Mouse (Mus musculus): ENCODE results near the gene Pip5k1c.

Pip5k1c gene

DNA sequence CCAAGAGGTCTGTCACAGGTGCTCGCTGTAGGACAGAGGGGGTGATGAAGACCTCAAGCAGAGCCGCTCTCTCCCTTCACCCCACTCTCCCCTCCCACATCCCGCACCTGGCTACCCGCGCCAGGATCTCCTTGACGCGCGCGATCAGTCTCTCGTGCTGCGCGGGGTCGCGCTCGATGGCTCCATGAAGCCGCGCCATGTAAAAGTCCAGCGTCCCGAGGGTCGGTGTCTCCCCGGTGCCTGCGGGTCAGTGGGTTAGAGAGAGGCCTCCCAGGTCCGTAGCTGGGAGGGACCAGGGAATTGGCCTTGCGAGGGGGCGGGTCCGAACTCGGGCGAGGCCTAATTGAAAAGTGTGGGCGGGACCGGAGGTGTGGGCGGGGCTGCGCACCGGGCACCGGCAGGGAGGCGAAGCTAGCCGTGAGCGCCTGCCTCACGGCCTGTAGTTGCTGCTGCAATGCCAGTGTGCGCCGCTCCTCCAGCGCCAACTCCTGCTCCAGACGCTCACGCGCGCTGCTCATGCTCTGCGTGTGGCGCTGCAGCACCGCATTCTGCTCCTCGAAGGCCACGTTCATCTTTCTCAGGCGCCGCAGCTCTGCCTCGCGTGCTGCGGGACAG, 53.8 kb downstream of the Pip5k1c start:
- DNase-seq (ENCODE audit: low spot score) = no peak

GRCm38 (mm10) chr10:81349146-81349545, 56.4 kb downstream of the Pip5k1c start:
- peak; percentile 73 for DNase-seq (ENCODE audit: low spot score)

DNA sequence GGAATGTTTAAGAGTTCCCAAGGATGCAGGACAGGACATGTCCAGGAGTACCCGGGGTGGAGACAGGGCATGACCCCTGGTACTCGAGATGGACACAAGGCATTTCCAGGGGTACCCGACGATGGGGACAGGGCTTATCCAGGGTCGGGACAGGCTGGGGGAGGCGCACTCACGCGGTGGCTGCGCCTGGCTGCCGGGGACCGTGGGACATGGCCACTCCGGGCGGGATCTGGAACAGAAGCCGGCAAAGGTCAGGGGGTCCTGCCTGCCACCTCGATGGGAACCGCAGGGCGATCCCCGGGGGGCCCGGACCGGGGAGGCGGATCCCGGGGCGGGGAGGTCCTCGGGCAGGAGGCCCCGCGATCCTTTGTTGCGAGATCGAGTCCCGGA, 57.2 kb downstream of the Pip5k1c start:
- no peak for DNase-seq (ENCODE audit: low spot score)

DNA sequence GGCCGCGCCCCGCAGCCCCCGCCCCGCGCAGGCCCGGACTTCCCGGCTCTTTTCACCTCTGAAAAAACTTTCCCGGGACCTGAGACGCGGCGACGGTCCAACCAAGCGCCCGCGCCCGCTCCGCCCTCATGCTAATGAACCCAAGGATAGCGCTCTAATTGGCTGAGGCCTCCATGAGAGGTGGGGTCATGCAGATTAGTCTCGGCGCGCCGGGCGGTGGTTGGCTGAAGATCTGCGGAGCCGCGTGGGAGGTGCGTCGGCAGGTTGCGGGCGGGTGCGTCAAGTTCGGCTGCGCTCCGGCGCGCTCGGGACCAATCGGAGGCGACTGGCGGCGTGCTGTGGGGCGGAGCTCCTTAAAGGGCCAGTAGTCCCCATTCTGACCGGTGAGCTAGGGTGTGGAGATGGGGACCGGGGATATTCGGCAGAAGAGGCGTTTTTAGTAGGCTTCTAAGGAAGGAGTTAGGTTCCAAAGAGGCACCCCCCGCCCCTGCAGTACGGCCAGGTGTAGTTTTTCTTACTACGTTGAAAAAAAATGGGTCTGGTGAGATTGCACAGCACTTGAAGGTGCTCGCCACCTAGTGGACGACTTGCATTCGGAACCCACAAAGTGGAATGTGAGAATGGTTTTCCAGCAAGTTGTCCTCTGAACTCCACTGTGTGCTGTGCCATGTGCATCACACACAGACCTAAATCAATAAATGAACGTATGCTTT, 57.7 kb downstream of the Pip5k1c start, which contains the start of gene Hmg20b:
Hmg20b (minus strand) TSS at position 130 of the 713 bp plus-strand sequence.
- peak; percentile 99 for DNase-seq (ENCODE audit: low spot score)

DNA sequence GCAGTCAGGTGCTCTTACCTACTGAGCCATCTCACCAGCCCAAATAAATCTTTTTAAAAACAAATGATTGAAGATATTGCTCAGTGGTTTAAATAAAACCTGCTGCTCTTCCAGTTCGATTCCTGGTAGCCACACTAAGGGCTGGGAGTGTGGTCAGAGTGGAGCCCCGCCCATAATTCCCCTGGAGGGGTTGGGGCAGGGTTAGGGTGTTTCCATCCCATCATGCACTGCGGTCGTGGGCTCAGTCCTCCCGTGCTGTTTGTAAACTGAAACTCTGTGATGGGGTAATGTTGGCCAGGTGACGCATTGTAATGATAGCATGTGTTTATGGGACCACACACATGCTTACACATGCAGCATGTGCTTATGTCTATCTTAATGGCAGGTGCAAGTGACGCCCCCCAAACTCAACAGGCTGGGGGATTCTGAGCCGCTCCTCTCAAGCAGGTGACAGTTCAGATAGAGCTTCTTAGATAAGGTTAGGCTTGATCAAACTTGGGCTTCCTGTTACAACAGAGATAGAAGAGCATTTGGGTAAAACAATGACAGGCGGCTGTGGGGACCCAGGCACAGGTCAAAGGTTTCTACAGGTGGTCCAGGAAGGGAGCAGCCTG, 59.0 kb downstream of the Pip5k1c start:
- no peak for DNase-seq (ENCODE audit: low spot score)

DNA sequence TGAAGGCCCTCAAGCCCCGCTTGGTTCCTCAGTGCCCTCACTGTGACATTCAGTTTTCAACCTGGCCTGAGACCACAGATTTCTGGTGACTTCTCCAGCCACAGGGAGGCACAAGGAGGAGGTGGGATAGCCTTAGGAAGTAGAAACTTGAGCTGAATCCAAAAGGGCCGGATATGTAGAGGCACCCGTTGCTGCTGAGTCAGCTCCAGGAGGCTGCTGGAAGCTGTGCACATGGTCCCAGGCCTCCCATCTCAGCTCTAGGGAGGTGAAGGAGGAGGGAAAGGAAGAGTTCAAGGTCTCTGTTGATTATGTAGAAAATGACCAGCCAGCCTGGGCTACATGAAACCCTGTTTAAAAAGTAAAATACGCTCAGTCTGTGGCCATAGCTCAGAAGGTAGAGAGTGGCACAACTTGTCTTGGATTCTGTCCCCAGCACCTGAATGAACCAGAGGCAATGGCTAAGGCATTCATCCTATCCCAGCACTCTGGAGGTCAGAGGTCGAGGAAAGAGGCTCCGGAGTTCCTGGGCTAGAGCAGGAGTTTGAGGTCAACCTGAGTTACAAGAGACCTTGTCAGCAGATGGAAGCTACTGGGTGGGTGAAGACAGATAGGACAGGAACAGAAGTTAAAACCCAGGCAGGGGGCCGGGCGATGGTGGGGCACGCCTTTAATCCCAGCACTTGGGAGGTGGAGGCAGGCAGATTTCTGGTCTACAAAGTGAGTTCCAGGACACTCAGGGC, 62.1 kb downstream of the Pip5k1c start:
- DNase-seq (ENCODE audit: low spot score) = no peak

- DNase-seq (ENCODE audit: low spot score) = no peak
Observed at GRCm38 (mm10) chr10:81355533-81355932, 62.8 kb downstream of the Pip5k1c start.

DNA sequence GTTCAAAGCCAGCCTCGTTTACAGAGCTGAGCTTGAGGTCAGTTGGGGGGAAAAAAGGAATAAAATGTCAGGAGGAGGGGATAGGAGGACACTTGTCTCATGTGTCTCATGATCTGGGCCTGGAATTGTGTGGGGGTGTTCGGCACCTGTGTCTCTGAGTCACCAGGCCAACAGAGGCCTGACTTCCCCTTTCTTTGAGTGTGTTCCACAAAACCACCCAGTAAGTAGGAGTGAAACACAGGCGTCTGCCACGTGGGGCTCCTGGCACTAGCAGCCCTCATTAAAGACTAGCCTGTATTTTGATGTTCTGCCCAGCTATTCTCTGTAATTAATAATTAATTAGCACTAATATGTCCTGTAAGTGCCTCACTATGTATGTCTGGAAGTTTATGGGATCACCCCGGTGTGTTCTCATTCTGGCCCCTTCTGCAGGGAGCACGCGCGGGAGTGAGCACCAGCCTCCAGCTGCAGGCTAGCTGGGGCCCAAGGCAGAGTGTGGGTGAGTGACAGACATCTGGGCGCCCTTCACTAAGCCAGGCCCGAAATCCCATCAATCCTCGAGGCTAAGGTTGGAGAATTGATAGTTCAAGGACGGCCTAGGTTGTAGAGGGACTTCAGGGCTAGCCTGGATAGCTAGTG, 63.7 kb downstream of the Pip5k1c start:
- peak; percentile 53 for DNase-seq (ENCODE audit: low spot score)

GRCm38 (mm10) chr10:81356991-81357844, 64.5 kb downstream of the Pip5k1c start, which contains the start of gene Mfsd12:
Gene Mfsd12 (plus strand): TSS chr10:81357491.
- DNase-seq (ENCODE audit: low spot score) = peak; percentile 93

GRCm38 (mm10) chr10:81358209-81358608, 65.4 kb downstream of the Pip5k1c start:
- no peak for DNase-seq (ENCODE audit: low spot score)

- no peak for DNase-seq (ENCODE audit: low spot score)
Observed at GRCm38 (mm10) chr10:81358841-81359240, 66.1 kb downstream of the Pip5k1c start.

GRCm38 (mm10) chr10:81360721-81361120, 68.0 kb downstream of the Pip5k1c start:
- DNase-seq (ENCODE audit: low spot score) = peak; percentile 59

DNA sequence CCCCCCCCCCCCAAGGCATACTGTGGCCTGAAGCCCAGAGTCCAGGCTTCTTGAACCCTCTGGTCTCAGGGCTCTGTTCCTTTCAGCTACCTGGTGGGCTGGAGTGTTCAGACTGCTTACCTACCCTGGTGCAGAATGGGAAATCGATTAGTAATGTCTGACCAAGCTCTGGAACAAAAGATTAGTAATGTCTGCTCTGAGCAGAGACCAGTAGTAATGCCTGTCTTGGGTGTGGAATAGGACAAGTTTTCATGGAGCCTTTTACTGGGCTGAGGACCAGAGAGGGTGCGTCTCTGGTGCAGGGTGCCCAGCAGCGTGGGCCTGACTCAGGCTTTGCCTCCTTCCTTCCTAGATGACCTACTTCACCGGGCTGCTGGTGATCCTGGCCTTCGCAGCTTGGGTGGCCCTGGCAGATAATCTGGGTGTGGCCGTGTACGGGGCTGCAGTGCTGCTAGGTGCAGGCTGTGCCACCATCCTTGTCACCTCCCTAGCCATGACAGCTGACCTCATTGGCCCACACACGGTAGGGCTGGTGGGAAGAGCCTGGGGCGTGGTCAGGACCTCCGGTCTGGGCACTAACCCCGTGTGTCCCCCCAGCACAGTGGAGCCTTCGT, 69.7 kb downstream of the Pip5k1c start:
- no peak for DNase-seq (ENCODE audit: low spot score)

DNA sequence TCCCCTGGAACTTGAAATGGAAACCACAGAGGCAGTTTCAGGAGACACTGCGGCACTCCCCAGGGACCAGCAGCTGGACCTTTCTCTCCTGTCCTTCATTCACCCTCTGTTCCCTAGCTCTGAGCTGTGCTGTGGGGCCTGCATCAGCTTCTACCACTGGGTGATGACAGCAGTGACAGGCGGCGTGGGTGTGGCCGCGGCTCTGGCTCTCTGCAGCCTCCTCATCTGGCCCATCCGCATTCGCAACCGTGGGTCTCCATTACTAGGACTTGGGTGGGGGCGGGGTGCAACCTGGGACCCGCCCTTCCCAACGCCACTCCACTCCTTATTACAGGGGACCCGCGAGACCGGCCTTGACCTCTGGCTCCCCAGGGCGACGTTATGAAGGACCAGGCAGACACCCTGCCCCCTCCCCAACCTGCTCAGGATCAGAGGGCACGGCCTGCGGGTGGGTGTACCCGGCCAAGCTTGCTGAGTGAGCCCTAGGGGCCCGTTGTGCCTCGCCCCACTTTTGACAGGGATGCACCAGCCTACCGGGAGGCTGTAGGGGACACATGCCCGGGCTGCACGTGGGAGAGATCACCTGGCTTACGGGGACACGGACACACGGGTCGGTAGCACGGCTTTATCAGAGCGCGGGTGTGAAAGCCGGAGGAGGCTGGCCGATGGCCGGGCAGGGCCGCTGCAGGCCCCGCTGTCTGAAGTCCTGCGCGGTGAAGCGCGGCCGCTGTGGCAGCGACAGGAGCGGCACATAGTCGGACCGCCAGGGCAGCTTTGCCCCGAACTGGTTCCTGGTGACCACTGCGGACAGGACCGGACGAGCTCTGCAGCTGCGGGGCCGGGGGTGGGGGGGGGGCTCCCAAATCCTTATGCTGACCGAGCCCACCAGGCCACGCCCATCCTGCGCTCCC, 70.9 kb downstream of the Pip5k1c start:
- DNase-seq (ENCODE audit: low spot score) = no peak

GRCm38 (mm10) chr10:81364666-81365065, 71.9 kb downstream of the Pip5k1c start:
- DNase-seq (ENCODE audit: low spot score) = no peak

- no peak for DNase-seq (ENCODE audit: low spot score)
Observed at GRCm38 (mm10) chr10:81365073-81365472, 72.3 kb downstream of the Pip5k1c start.

GRCm38 (mm10) chr10:81365672-81366476, 73.1 kb downstream of the Pip5k1c start, which contains the start of gene 4930404N11Rik:
Gene 4930404N11Rik (minus strand): TSS chr10:81365816.
- DNase-seq (ENCODE audit: low spot score) = no peak

GRCm38 (mm10) chr10:81366477-81367206, 73.9 kb downstream of the Pip5k1c start:
- DNase-seq (ENCODE audit: low spot score) = no peak

Measured in MN1 (cell line).